Mouse (Mus musculus): ENCODE measurements at regions not wholly inside any gene's neighbourhood (a gene's known extent, or its start where the extent isn't known, plus 50 kb on each side); places are given as distances from the start of the nearest gene placed in this dataset.

- no peak for TF ChIP-seq MAFK (IDR thresholded peaks at IDR 0.05; ENCODE audit: insufficient read depth, low read depth, low read length)
- TF ChIP-seq CHD2 (IDR thresholded peaks at IDR 0.05; ENCODE audit: low read depth, low read length), result no peak
- no peak for TF ChIP-seq HCFC1 (IDR thresholded peaks at IDR 0.05; ENCODE audit: borderline replicate concordance, insufficient read depth, low read length)
- TF ChIP-seq ZNF384 (IDR thresholded peaks at IDR 0.05; ENCODE audit: low read depth, low read length), result no peak
Measured at GRCm38 (mm10) chr12:54407301-54407896, 203.7 kb upstream of the Egln3 start.
